Mouse (Mus musculus): ENCODE measurements around the gene Slco4c1.
A peak's percentile ranks its signal among the peaks of the same experiment; 100 is the strongest.

Gene Slco4c1

GRCm38 (mm10) chr1:96768264-96768663 is 103.7 kb downstream of the Slco4c1 start:
- DNase-seq: peak; percentile 2 to 3

GRCm38 (mm10) chr1:96766535-96766934 is 105.4 kb downstream of the Slco4c1 start:
- no peak for DNase-seq

Measured in B cell, adult 2 months (primary cell).